ENCODE assay signal across 8 mouse cellular contexts in the genomic region with DNA sequence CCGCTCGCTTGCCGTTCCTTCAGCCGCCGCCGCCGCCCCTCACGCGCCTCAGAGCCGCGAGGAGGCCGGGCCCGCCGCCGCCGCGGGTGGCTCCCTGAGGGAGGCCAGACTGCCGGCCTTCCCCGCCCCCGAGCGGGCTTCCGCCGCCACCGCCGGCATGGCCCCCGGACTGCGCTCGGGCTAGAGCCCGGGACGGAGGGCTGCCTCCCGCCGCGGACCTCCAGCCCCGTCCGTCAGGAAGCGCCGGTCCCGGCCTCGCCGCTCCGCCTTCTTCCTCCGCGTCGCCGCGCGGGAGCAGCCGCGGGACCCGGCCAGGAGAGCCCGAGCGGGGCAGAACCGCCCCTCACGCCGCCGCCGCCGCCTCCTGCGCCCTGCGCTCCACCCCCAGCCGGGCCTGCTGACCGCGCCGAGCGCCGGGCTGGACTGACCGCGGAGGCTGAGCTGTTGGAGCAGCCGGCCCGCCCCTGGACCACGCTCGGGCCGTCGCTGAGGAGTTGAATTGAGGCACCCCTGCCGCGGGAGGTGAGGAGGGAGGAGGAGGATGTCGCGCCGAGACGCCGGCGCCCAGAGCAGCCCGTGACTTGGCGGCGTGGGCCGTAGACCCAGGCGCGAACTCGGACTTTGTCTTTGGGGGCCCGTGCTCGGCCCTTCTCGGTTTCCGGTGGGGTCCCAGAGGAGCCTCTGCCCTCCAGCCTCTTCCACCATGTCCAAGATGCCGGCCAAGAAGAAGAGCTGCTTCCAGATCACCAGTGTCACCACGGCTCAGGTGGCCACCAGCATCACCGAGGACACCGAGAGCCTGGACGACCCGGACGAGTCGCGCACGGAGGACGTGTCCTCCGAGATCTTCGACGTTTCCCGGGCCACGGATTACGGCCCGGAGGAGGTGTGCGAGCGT. TPM values are rescaled to one million over a fixed set of nuclear protein-coding genes. Genes with fewer than 3 reads are reported as not detected.
DNase-seq lines count a peak whose midpoint lies in the region; ATAC-seq and TF ChIP-seq lines count a peak whose summit lies in the region.

No protein-coding gene starts in this region.

- peak; percentile 71 for DNase-seq in 3T3-L1 (ENCODE audit: low read depth, low spot score)
- peak; percentile 80 to 83 for DNase-seq in heart, adult 9 months (ENCODE audit: low spot score in 2 of 2)
- DNase-seq in kidney, adult 9 months = peak; percentile 78
- peak; percentile 61 to 74 for DNase-seq in spleen, adult 18-20 months

- TF ChIP-seq POLR2A in bone marrow, adult 2 months (IDR thresholded peaks at IDR 0.05; ENCODE audit: borderline replicate concordance, control insufficient read depth, low read depth, low read length) = peak; percentile 38; the same call in 1 of the 2 replicates

- no peaks in the 10 kb centered on the region for H3K36me3 ChIP-seq in embryonic facial prominence, embryonic 15.5 days
- no peaks in the 10 kb centered on the region for H3K36me3 ChIP-seq in limb, embryonic 15.5 days
- H3K36me3 ChIP-seq in midbrain, embryonic 16.5 days (ENCODE audit: control insufficient read depth, insufficient read depth, low read length) = no peaks in the 10 kb centered on the region

- peaks cover 1% of the 10 kb centered on the region; the same call in 1 of the 2 replicates for H3K4me1 ChIP-seq in bone marrow, adult 2 months (ENCODE audit: control insufficient read depth, insufficient read depth, low read length)
- H3K4me1 ChIP-seq in embryonic facial prominence, embryonic 15.5 days = peaks cover 9% of the 10 kb centered on the region; the same call in 1 of the 2 replicates
- no peaks in the 10 kb centered on the region for H3K4me1 ChIP-seq in limb, embryonic 15.5 days
- peaks cover 22% of the 10 kb centered on the region for H3K4me1 ChIP-seq in midbrain, embryonic 16.5 days (ENCODE audit: control insufficient read depth, insufficient read depth, low read length)

- no peaks in the 10 kb centered on the region for H3K9me3 ChIP-seq in embryonic facial prominence, embryonic 15.5 days (replicated peaks)
- no peaks in the 10 kb centered on the region for H3K9me3 ChIP-seq in limb, embryonic 15.5 days
- no peaks in the 10 kb centered on the region for H3K9me3 ChIP-seq in midbrain, embryonic 16.5 days (replicated peaks; ENCODE audit: control insufficient read depth, low read length, poor library complexity, severe bottlenecking)

- TF ChIP-seq CTCF in bone marrow, adult 2 months (IDR thresholded peaks at IDR 0.05; ENCODE audit: control insufficient read depth, insufficient read depth, low read length) = no peak

- peak overlapping the region; percentile 93 for H3K4me3 ChIP-seq in bone marrow, adult 2 months (replicated peaks; ENCODE audit: control insufficient read depth, low read depth, low read length)
- H3K4me3 ChIP-seq in embryonic facial prominence, embryonic 15.5 days (replicated peaks) = peak overlapping the region; percentile 96
- H3K4me3 ChIP-seq in limb, embryonic 15.5 days = peak overlapping the region; percentile 82
- peak overlapping the region; percentile 100 for H3K4me3 ChIP-seq in midbrain, embryonic 16.5 days (ENCODE audit: low read depth, low read length)

- ATAC-seq in embryonic facial prominence, embryonic 15.5 days (ENCODE audit: insufficient number of reproducible peaks, low FRiP score, low TSS enrichment, low read depth) = peak; percentile 71
- peak; percentile 59 for ATAC-seq in limb, embryonic 15.5 days (ENCODE audit: insufficient number of reproducible peaks, low FRiP score, low TSS enrichment, low read depth)
- ATAC-seq in midbrain, embryonic 16.5 days = peak; percentile 58

- no peaks in the 10 kb centered on the region for H3K27me3 ChIP-seq in embryonic facial prominence, embryonic 15.5 days
- H3K27me3 ChIP-seq in limb, embryonic 15.5 days = no peaks in the 10 kb centered on the region
- H3K27me3 ChIP-seq in midbrain, embryonic 16.5 days (ENCODE audit: control insufficient read depth, insufficient read depth, low read depth, low read length) = no peaks in the 10 kb centered on the region

- H3K9ac ChIP-seq in embryonic facial prominence, embryonic 15.5 days = peak overlapping the region; percentile 92
- peak overlapping the region; percentile 95 for H3K9ac ChIP-seq in limb, embryonic 15.5 days
- peak overlapping the region; percentile 91 for H3K9ac ChIP-seq in midbrain, embryonic 16.5 days (ENCODE audit: low read depth, low read length)

- under 1% methylated on average over 113 of the region's 113 CpGs for WGBS in bone marrow, adult 2 months
- WGBS in embryonic facial prominence, embryonic 15.5 days = 0% methylated on average over 98 of the region's 113 CpGs
- under 1% methylated on average over 87 of the region's 113 CpGs for WGBS in limb, embryonic 15.5 days
- under 1% methylated on average over 83 of the region's 113 CpGs for WGBS in midbrain, embryonic 16.5 days

- peak overlapping the region; percentile 91 for H3K4me2 ChIP-seq in embryonic facial prominence, embryonic 15.5 days (replicated peaks)
- peak overlapping the region; percentile 87 for H3K4me2 ChIP-seq in limb, embryonic 15.5 days
- H3K4me2 ChIP-seq in midbrain, embryonic 16.5 days (ENCODE audit: low read length) = peak overlapping the region; percentile 89

- H3K27ac ChIP-seq in bone marrow, adult 2 months (ENCODE audit: control insufficient read depth, insufficient read depth, low read depth, low read length, poor library complexity) = peak overlapping the region; percentile 100
- H3K27ac ChIP-seq in embryonic facial prominence, embryonic 15.5 days (replicated peaks) = peak overlapping the region; percentile 100
- peak overlapping the region; percentile 100 for H3K27ac ChIP-seq in limb, embryonic 15.5 days
- peak overlapping the region; percentile 98 for H3K27ac ChIP-seq in midbrain, embryonic 16.5 days (ENCODE audit: low read length)

RNA-seq across cellular contexts. Expression of a gene that starts 0.7 kb away (rescaled TPM):
- 7.6 and 13.3 TPM in 2 replicates for polyA plus RNA-seq in bone marrow, adult 2 months (2011; ENCODE audit: insufficient read depth, insufficient read length, low replicate concordance, missing spikeins)
- 11.1 and 12.7 TPM in 2 replicates for polyA plus RNA-seq in embryonic facial prominence, embryonic 15.5 days (2015; fragmentation: Nextera tagmentation; extraction: Ambion mirVana)
- 9.6 and 9.7 TPM in 2 replicates for polyA plus RNA-seq in limb, embryonic 15.5 days (2015; fragmentation: Nextera tagmentation; extraction: Ambion mirVana)
- 7.2 and 8.5 TPM in 2 replicates for polyA plus RNA-seq in midbrain, embryonic 16.5 days (2015; fragmentation: Nextera tagmentation; extraction: Ambion mirVana)

Comparison
In these comparisons a context has a peak if more than half of its experiments do, and no peak if none do; other contexts are left out.
1. Peak in every context shown above with its lines: DNase-seq, ATAC-seq, H3K4me3 ChIP-seq and H3K27ac ChIP-seq.